Mouse (Mus musculus): ENCODE measurements around the gene Vmn1r117.
"Not testable (repeated sequence)": the region's sequence is repeated elsewhere in the genome, so short reads cannot be mapped to it uniquely, and the experiment has no call there.

GRCm38 (mm10) chr7:20871956-20872355 lies 12.0 kb downstream of the Vmn1r117 start, which contains the start of gene Vmn1r116:
- TF ChIP-seq EP300 (optimal IDR thresholded peaks at IDR 0.05); CTCF (IDR thresholded peaks at IDR 0.05; ENCODE audit: low read depth): not testable (repeated sequence)

Data from stomach, postnatal 0 days (tissue).